Mouse (Mus musculus) hindbrain, postnatal 0 days (tissue): ENCODE measurements around the gene Lamb3. TPM values are rescaled to one million over a fixed set of nuclear protein-coding genes. Genes with fewer than 3 reads are reported as not detected.
A peak's percentile ranks its signal among the peaks of the same experiment; 100 is the strongest.

Experiments
- ATAC-seq: fragments of 200-750 bp; cut with Nextera tagmentation; 2 replicates; pipeline ENCODE4 v1.8.0; 2017; ENCODE audit warnings: mild to moderate bottlenecking, moderate TSS enrichment, moderate library complexity
- DNase-seq: peaks from one replicate; pipeline ENCODE4 v3.0.0-alpha.2; 2015; ENCODE audit warnings: low spot score
- H3K27ac ChIP-seq: fragments of 300-500 bp; sonication (generic); 2 replicates; pipeline ENCODE4 v1.5.1; 2014; ENCODE audit warnings: mild to moderate bottlenecking
- H3K27me3 ChIP-seq: fragments of 300-500 bp; sonication (generic); 2 replicates; pipeline ENCODE4 v1.6.1; 2014; ENCODE audit warnings: low read length, mixed read lengths; ENCODE audit not compliant: insufficient read depth
- H3K36me3 ChIP-seq: fragments of 300-500 bp; sonication (generic); 2 replicates; pipeline ENCODE4 v1.6.1; 2014; ENCODE audit warnings: low read length, mixed read lengths; ENCODE audit not compliant: insufficient read depth
- H3K4me1 ChIP-seq: fragments of 300-500 bp; sonication (generic); 2 replicates; pipeline ENCODE4 v1.6.1; 2014; ENCODE audit warnings: antibody characterized with exemption, low read length, mixed read lengths; ENCODE audit not compliant: insufficient read depth
- H3K4me2 ChIP-seq: fragments of 300-500 bp; sonication (generic); 2 replicates; pipeline ENCODE4 v1.6.1; 2014; ENCODE audit warnings: low read depth, mild to moderate bottlenecking, low read length, moderate library complexity, mixed read lengths
- H3K4me3 ChIP-seq: fragments of 300-500 bp; sonication (generic); 2 replicates; pipeline ENCODE4 v1.5.1; 2014; ENCODE audit warnings: low read length
- H3K9ac ChIP-seq: fragments of 300-500 bp; sonication (generic); replicated peaks from 2 replicates; pipeline ENCODE4 v1.6.1; 2014; ENCODE audit warnings: mild to moderate bottlenecking, low read length, moderate library complexity, mixed read lengths
- H3K9me3 ChIP-seq: fragments of 300-500 bp; sonication (generic); 2 replicates; pipeline ENCODE4 v1.6.1; 2016; ENCODE audit warnings: low read length, mixed read lengths
- CTCF ChIP-seq: IDR thresholded peaks from 2 replicates; pipeline ENCODE4 v1.5.1; 2016; ENCODE audit warnings: antibody characterized with exemption, control low read depth, low read depth
- WGBS: fragments of 180-500 bp; shearing (Covaris S2); extraction: QIAGEN DNeasy Blood & Tissue Kit; methylation state at CpG from one replicate; pipeline ENCODE4 v1.1.7; 2014; 5-methylcytosine and 5-hydroxymethylcytosine counted together
- polyA plus RNA-seq: library from polyadenylated mRNA; unstranded; fragments of >200 nt; fragmentation: Nextera tagmentation; extraction: Ambion mirVana; gene quantifications from 2 replicates; pipeline ENCODE4 v1.2.1, GENCODE M21; 2015
- total RNA-seq: library from RNA; depleted of rRNA; stranded (reverse); fragments of >200 nt; gene quantifications from 2 replicates; pipeline ENCODE4 v1.2.3, GENCODE M21; 2014; rRNA removed

Lamb3 gene
- total RNA-seq (1.0 and 1.3 TPM in 2 replicates), polyA plus RNA-seq (0.36 and 0.52 TPM in 2 replicates)

DNA sequence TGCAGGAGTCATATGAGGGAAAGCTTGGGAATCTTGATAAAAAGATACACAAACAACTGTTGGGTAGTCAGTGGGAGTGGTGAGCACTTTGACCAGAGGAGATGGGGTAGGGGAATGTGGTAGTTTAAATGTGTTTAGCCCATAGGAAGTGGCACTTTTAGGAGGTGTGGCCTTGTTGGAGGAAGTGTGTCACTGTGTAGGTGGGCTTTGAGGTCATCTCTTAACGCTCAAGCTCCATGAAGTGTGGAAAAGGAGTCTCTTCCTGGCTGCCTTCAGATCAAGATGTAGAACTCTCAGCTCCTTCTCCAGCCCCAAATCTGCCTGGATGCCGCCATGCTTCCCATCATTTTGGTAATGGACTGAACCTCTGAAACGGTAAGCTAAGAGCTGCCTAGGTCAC lies at the start of gene Lamb3:
Gene Lamb3, plus strand, starts transcription at position 197 of the 400 bp plus-strand sequence.
- Histone ChIP-seq H3K4me3 (no peak within 1 kb of the TSS), H3K27ac (no peak within 1 kb of the TSS), H3K9me3 (no peaks in the 10 kb centered on the region), H3K9ac (no peak within 1 kb of the TSS), H3K36me3 (no peaks in the 10 kb centered on the region), H3K4me1 (no peaks in the 10 kb centered on the region), H3K4me2 (no peak within 1 kb of the TSS), H3K27me3 (no peaks in the 10 kb centered on the region)
- ATAC-seq (no peak), DNase-seq (no peak)
- WGBS = 91% methylated on average over 3 of the region's 3 CpGs
- no peak for TF ChIP-seq CTCF

DNA sequence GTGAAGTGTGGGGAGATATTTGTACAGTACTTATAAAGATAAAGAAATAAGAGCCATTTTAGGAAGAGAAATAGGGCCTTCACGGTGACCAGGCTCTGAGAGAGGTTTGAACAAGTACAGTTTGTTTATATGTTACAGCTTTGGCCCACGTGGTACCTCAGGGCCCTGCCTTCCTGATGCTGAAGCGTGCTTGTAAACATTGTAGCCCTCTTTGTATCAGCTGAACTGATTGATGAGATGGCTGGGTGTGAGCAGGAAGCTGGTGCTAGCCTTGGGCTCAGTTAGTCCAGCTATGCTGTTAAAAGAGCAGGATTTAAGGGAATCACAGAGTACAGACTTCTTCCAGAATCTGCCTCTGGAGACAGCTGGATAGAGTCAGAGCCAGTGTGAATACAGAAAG lies 48.3 kb upstream of the Lamb3 start:
- TF ChIP-seq CTCF = no peak
- WGBS = 54% methylated on average over 3 of the region's 3 CpGs
- DNase-seq = no peak
- no peak overlapping the region for H3K9ac ChIP-seq
- H3K4me1 ChIP-seq = 0 out of 2 replicates have a peak, but pooled peaks cover 4% of the 10 kb centered on the region
- H3K27ac ChIP-seq = no peak overlapping the region
- no peaks in the 10 kb centered on the region for H3K36me3 ChIP-seq
- H3K27me3 ChIP-seq = peaks cover 4% of the 10 kb centered on the region; the same call in 1 of the 2 replicates
- H3K4me2 ChIP-seq = no peak overlapping the region
- ATAC-seq = no peak
- no peaks in the 10 kb centered on the region for H3K9me3 ChIP-seq
- no peak overlapping the region for H3K4me3 ChIP-seq

DNA sequence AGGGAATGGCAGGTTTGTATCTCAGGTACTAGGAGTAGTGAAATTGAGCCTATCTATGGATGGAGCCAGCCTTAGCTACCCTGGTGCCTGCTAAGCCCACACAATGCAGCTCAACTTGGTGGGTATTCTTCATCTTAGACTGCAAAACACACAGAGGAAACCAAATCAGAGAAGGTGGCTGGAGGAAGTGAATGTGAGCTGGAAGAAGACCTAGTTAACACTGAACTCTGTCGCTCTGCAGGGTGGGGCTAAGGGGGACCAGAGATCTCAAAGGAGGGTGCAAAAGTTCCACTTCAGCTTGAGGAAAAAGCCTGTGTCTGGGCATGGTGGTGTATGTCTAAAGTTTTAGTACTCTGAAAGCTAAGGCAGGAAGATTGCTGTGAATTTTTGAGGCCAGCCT lies 47.9 kb upstream of the Lamb3 start:
- DNase-seq = no peak
- no peak overlapping the region for H3K27ac ChIP-seq
- H3K4me3 ChIP-seq = no peak overlapping the region
- no peaks in the 10 kb centered on the region for H3K27me3 ChIP-seq
- no peak overlapping the region for H3K9ac ChIP-seq
- TF ChIP-seq CTCF = no peak
- WGBS = 60% methylated on average over 1 of the region's 1 CpGs
- no peaks in the 10 kb centered on the region for H3K36me3 ChIP-seq
- no peak for ATAC-seq
- no peak overlapping the region for H3K4me2 ChIP-seq
- H3K4me1 ChIP-seq = 0 out of 2 replicates have a peak, but pooled peaks cover 4% of the 10 kb centered on the region
- H3K9me3 ChIP-seq = no peaks in the 10 kb centered on the region

DNA sequence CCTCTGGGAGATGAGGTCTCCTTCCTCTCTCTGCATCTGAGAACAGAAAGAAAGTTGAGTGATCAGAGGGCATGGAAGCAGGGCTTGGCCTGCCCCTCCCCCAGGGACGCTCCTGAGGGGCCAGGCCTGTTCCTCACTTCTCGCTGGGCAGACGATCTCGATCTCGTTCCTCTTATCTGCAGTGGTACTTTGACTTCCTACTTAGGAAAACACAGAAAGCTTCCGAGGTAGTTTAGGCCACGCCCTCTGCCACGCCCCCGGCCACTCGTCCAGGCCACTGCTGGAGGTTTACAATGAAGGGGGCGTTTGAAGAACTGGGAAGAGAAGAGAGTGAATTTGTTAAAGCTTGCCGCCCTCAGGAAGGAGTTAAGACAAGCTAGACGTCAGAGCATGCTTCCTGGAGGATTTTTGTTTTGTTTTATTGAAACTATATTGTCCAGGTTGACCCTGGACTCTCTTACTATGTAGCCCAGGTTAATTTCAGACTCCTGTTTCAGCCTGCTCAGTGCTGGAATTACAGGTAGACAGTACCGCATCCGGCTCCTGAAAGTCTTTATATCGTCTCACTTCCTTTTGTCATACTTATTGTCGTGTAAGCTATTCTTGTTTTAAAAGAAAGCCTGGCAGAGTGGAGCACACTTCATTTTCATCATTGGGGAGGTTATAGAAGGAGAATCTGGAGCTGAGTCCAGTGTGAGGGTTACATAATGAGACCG lies 47.0 kb upstream of the Lamb3 start:
- DNase-seq (no peak), ATAC-seq (no peak)
- no peak overlapping the region for H3K4me3 ChIP-seq

DNA sequence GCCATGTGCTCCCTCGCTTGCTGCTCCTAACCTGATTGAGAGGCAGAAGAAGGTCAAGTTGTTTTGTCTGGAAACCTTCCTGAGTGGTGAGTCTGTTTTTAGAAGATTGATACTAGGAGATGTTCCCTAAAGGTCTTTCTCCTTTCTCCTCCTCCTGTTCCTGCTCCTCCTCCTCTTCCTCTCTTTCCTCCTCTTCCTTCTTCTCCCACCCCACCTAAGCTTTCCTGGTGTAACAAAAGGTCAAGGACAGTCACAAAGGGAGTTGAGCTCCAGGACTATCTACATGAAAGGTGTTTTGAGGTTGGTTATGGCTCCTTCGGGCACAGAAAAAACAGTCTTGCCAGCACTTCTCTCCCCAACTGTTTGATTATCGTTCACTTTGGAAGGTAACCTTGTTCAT lies 39.8 kb upstream of the Lamb3 start, which contains the start of gene A130010J15Rik:
Gene A130010J15Rik, plus strand, starts transcription at position 301 of the 400 bp plus-strand sequence.
- Histone ChIP-seq H3K4me1 (peaks cover 12% of the 10 kb centered on the region), H3K9ac (no peak within 1 kb of the TSS), H3K27ac (no peak within 1 kb of the TSS), H3K27me3 (no peaks in the 10 kb centered on the region), H3K36me3 (no peaks in the 10 kb centered on the region), H3K9me3 (no peaks in the 10 kb centered on the region), H3K4me2 (no peak within 1 kb of the TSS), H3K4me3 (no peak within 1 kb of the TSS)
- WGBS = 92% methylated on average over 3 of the region's 3 CpGs
- DNase-seq = no peak
- no peak for TF ChIP-seq CTCF
- ATAC-seq = no peak

More for the DNA sequence above, 47.0 kb upstream of the Lamb3 start:
- Histone ChIP-seq H3K27me3 (no peaks in the 10 kb centered on the region), H3K4me1 (0 out of 2 replicates have a peak, but pooled peaks cover 4% of the 10 kb centered on the region), H3K4me2 (peak overlapping the region; percentile 36; the same call in 1 of the 2 replicates), H3K36me3 (no peaks in the 10 kb centered on the region), H3K9ac (no peak overlapping the region; the same call in 1 of the 2 replicates), H3K9me3 (no peaks in the 10 kb centered on the region), H3K27ac (no peak overlapping the region)
- WGBS = 17% methylated on average over 18 of the region's 18 CpGs
- TF ChIP-seq CTCF = no peak

DNA sequence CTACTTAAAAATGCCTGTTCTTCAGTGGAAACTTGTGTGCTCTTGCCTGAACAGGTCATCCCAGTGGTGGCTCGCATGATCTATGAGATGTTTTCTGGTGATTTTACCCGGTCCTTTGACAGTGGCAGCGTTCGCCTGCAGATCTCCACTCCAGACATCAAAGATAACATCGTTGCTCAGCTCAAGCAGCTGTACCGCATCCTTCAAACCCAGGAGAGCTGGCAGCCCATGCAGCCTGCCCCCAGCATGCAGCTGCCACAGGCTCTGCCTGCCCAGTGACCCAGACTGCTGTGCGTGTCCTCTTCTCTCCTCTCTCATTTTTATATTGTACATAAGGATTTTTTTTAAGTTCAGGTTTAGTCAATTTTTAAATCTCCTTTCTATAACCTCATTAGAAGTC lies 38.3 kb upstream of the Lamb3 start:
- Histone ChIP-seq H3K4me1 (peaks cover 17% of the 10 kb centered on the region), H3K9ac (no peak overlapping the region), H3K36me3 (no peaks in the 10 kb centered on the region), H3K27me3 (no peaks in the 10 kb centered on the region), H3K9me3 (no peaks in the 10 kb centered on the region), H3K4me3 (no peak overlapping the region), H3K27ac (no peak overlapping the region), H3K4me2 (no peak overlapping the region)
- DNase-seq (no peak), ATAC-seq (no peak)
- WGBS = 83% methylated on average over 7 of the region's 7 CpGs
- TF ChIP-seq CTCF = no peak

DNA sequence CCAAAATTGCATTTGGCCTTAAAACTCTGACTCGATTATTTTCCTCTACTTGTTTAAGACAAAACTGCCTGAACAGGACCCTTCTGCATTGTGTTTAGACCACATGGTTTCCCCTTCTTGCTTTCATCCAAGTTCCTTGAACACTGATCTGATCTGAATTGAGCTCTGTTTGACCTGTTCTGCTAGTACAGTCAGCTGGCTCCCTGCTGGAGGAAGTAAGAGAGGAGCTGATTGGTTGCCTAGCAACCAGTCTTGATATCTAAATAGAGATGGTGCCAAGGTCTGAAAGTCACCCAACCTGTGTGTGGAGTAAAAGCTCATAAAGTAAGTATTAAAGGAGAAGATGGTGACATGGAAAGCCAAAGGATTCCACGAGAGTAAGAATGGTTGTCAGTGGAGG lies 37.6 kb upstream of the Lamb3 start:
- Histone ChIP-seq H3K27ac (no peak overlapping the region), H3K9me3 (no peaks in the 10 kb centered on the region), H3K27me3 (no peaks in the 10 kb centered on the region), H3K9ac (no peak overlapping the region), H3K36me3 (no peaks in the 10 kb centered on the region), H3K4me1 (peaks cover 19% of the 10 kb centered on the region), H3K4me3 (no peak overlapping the region), H3K4me2 (no peak overlapping the region)
- DNase-seq (peak; percentile 61), ATAC-seq (no peak)
- TF ChIP-seq CTCF = no peak
- WGBS = 60% methylated on average over 2 of the region's 2 CpGs
